Mouse (Mus musculus) MEL (cell line): ENCODE measurements around the gene 7420426K07Rik. TPM values are rescaled to one million over a fixed set of nuclear protein-coding genes. Genes with fewer than 3 reads are reported as not detected.
A peak's percentile ranks its signal among the peaks of the same experiment; 100 is the strongest.

ENCODE experiments used
- DNase-seq: peaks from one replicate; pipeline ENCODE4 v3.0.0; 2011; ENCODE audit warnings: low read depth, low spot score
- H3K27ac ChIP-seq: 2 replicates; pipeline ENCODE4 v1.5.1; 2012; ENCODE audit warnings: low read depth, mild to moderate bottlenecking, control low read depth, low read length, moderate library complexity; ENCODE audit not compliant: control insufficient read depth
- H3K27me3 ChIP-seq, 2 experiments: fragments of 150-350 bp in 1 of 2; sonication (generic) in 1 of 2; 2 replicates each; pipeline ENCODE4 v1.6.1; 2012; ENCODE audit warnings: low read length in 2 of 2, mild to moderate bottlenecking in 2 of 2, improper control_type of control experiment in 1 of 2, moderate library complexity in 1 of 2; ENCODE audit not compliant: insufficient read depth in 2 of 2, control insufficient read depth in 1 of 2
- H3K36me3 ChIP-seq, 2 experiments: 2 replicates each; pipeline ENCODE4 v1.6.1; 2012 to 2014; ENCODE audit warnings: low read length in 2 of 2, improper control_type of control experiment in 1 of 2, inconsistent platforms in 1 of 2, mild to moderate bottlenecking in 1 of 2; ENCODE audit not compliant: insufficient read depth in 2 of 2, control insufficient read depth in 1 of 2
- H3K4me1 ChIP-seq, 2 experiments: fragments of 150-350 bp in 1 of 2; sonication (generic) in 1 of 2; 2 replicates each; pipeline ENCODE4 v1.6.1; 2012; ENCODE audit warnings: low read length in 2 of 2, improper control_type of control experiment in 1 of 2, mild to moderate bottlenecking in 1 of 2; ENCODE audit not compliant: insufficient read depth in 2 of 2, control insufficient read depth in 1 of 2
- H3K4me3 ChIP-seq, 2 experiments: fragments of 150-350 bp in 1 of 2; sonication (generic) in 1 of 2; 2 replicates each; pipeline ENCODE4 v1.5.1; 2012; ENCODE audit warnings: low read depth in 2 of 2, low read length in 2 of 2, mild to moderate bottlenecking in 2 of 2, moderate library complexity in 2 of 2, control low read depth in 1 of 2, improper control_type of control experiment in 1 of 2; ENCODE audit not compliant: control insufficient read depth in 1 of 2, insufficient read depth in 1 of 2
- H3K79me2 ChIP-seq: 2 replicates; pipeline ENCODE4 v1.6.1; 2012; ENCODE audit warnings: mild to moderate bottlenecking, low read length, moderate library complexity; ENCODE audit not compliant: control insufficient read depth, poor library complexity, insufficient read depth
- H3K9ac ChIP-seq: 2 replicates; pipeline ENCODE4 v1.6.1; 2012; ENCODE audit warnings: low read depth, mild to moderate bottlenecking, control low read depth, low read length, moderate library complexity; ENCODE audit not compliant: control insufficient read depth, poor library complexity, severe bottlenecking
- H3K9me3 ChIP-seq: fragments of 150-350 bp; sonication (generic); replicated peaks from 2 replicates; pipeline ENCODE4 v1.6.1; 2012; ENCODE audit warnings: mild to moderate bottlenecking, low read length, improper control_type of control experiment, moderate library complexity; ENCODE audit not compliant: insufficient read depth
- CHD1 ChIP-seq: IDR thresholded peaks from 2 replicates; pipeline ENCODE4 v1.6.1; 2012; ENCODE audit warnings: low read depth, mild to moderate bottlenecking, inconsistent platforms, low read length, improper control_type of control experiment
- CHD2 ChIP-seq: IDR thresholded peaks from 2 replicates; pipeline ENCODE4 v1.6.1; 2011; ENCODE audit warnings: low read length, improper control_type of control experiment
- CTCF ChIP-seq, 3 experiments: IDR thresholded peaks in 2 of 3; conservative IDR thresholded peaks in 1 of 3; 2 replicates each; pipeline ENCODE4 v1.5.1; 2011 to 2012; ENCODE audit warnings: low read length in 3 of 3, low read depth in 2 of 3, mild to moderate bottlenecking in 2 of 3, improper control_type of control experiment in 1 of 3, inconsistent platforms in 1 of 3, mixed read lengths in 1 of 3, moderate library complexity in 1 of 3; ENCODE audit not compliant: control insufficient read depth in 1 of 3, insufficient read depth in 1 of 3, poor library complexity in 1 of 3, severe bottlenecking in 1 of 3
- E2F4 ChIP-seq: IDR thresholded peaks from 2 replicates; pipeline ENCODE4 v1.6.1; 2011; ENCODE audit warnings: low read depth, low read length, improper control_type of control experiment, borderline replicate concordance
- ELF1 ChIP-seq: IDR thresholded peaks from 2 replicates; pipeline ENCODE4 v1.6.1; 2014; ENCODE audit warnings: low read depth, mild to moderate bottlenecking, inconsistent platforms, low read length, improper control_type of control experiment, moderate library complexity
- EP300 ChIP-seq, 2 experiments: IDR thresholded peaks; 2 replicates each; pipeline ENCODE4 v1.6.1; 2011; ENCODE audit warnings: improper control_type of control experiment in 2 of 2, low read length in 2 of 2, low read depth in 1 of 2, mild to moderate bottlenecking in 1 of 2
- GABPA ChIP-seq: IDR thresholded peaks from 2 replicates; pipeline ENCODE4 v1.6.1; 2012; ENCODE audit warnings: low read depth, mild to moderate bottlenecking, inconsistent platforms, low read length, improper control_type of control experiment, moderate library complexity
- GATA1 ChIP-seq: IDR thresholded peaks from 2 replicates; pipeline ENCODE4 v1.6.1; 2011; ENCODE audit warnings: low read depth, low read length, improper control_type of control experiment
- JUND ChIP-seq: IDR thresholded peaks from 2 replicates; pipeline ENCODE4 v1.6.1; 2011; ENCODE audit warnings: low read depth, mild to moderate bottlenecking, improper control_type of control experiment, low read length
- KAT2A ChIP-seq: conservative IDR thresholded peaks from 2 replicates; pipeline ENCODE4 v1.6.1; 2012; ENCODE audit warnings: low read depth, low read length, improper control_type of control experiment, inconsistent platforms
- MAX ChIP-seq: IDR thresholded peaks from 2 replicates; pipeline ENCODE4 v1.6.1; 2011; ENCODE audit warnings: low read length, improper control_type of control experiment
- MYB ChIP-seq: IDR thresholded peaks from 2 replicates; pipeline ENCODE4 v1.6.1; 2011; ENCODE audit warnings: mild to moderate bottlenecking, low read depth, low read length, improper control_type of control experiment
- MYC ChIP-seq: IDR thresholded peaks from 2 replicates; pipeline ENCODE4 v1.6.1; 2011; ENCODE audit warnings: low read depth, mild to moderate bottlenecking, low read length, improper control_type of control experiment, moderate library complexity
- POLR2A ChIP-seq, 2 experiments: IDR thresholded peaks; 2 replicates each; pipeline ENCODE4 v1.6.1; 2011 to 2012; ENCODE audit warnings: low read length in 2 of 2, mild to moderate bottlenecking in 2 of 2, control low read depth in 1 of 2, improper control_type of control experiment in 1 of 2, low read depth in 1 of 2, moderate library complexity in 1 of 2; ENCODE audit not compliant: control insufficient read depth in 1 of 2, insufficient read depth in 1 of 2, poor library complexity in 1 of 2
- POLR2AphosphoS2 ChIP-seq: IDR thresholded peaks from 2 replicates; pipeline ENCODE4 v1.6.1; 2011; ENCODE audit warnings: low read length, improper control_type of control experiment
- POLR2AphosphoS5 ChIP-seq: IDR thresholded peaks from 2 replicates; pipeline ENCODE4 v1.6.1; 2012; ENCODE audit warnings: low read depth, borderline replicate concordance, mild to moderate bottlenecking, inconsistent platforms, low read length, moderate library complexity, mixed read lengths
- SIN3A ChIP-seq: IDR thresholded peaks from 2 replicates; pipeline ENCODE4 v1.6.1; 2012; ENCODE audit warnings: low read length, improper control_type of control experiment, inconsistent platforms
- SMC3 ChIP-seq: IDR thresholded peaks from 2 replicates; pipeline ENCODE4 v1.6.1; 2011; ENCODE audit warnings: low read depth, low read length, improper control_type of control experiment
- TBP ChIP-seq: IDR thresholded peaks from 2 replicates; pipeline ENCODE4 v1.8.0; 2011; ENCODE audit warnings: low read depth, low read length, improper control_type of control experiment
- USF1 ChIP-seq: IDR thresholded peaks from 2 replicates; pipeline ENCODE4 v1.6.1; 2014; ENCODE audit warnings: low read depth, mild to moderate bottlenecking, inconsistent platforms, low read length, improper control_type of control experiment, moderate library complexity
- USF2 ChIP-seq, 2 experiments: IDR thresholded peaks; 2 replicates each; pipeline ENCODE4 v1.6.1; 2011 to 2012; ENCODE audit warnings: improper control_type of control experiment in 2 of 2, low read length in 2 of 2, borderline replicate concordance in 1 of 2, inconsistent platforms in 1 of 2, low read depth in 1 of 2, mild to moderate bottlenecking in 1 of 2; ENCODE audit not compliant: insufficient read depth in 1 of 2
- ZC3H11A ChIP-seq: IDR thresholded peaks from 2 replicates; pipeline ENCODE4 v1.6.1; 2012; ENCODE audit warnings: low read depth, mild to moderate bottlenecking, inconsistent platforms, low read length, improper control_type of control experiment
- ZMIZ1 ChIP-seq: IDR thresholded peaks from 2 replicates; pipeline ENCODE4 v1.6.1; 2012; ENCODE audit warnings: low read depth, mild to moderate bottlenecking, inconsistent platforms, low read length, improper control_type of control experiment, moderate library complexity
- polyA plus RNA-seq, 2 experiments: library from polyadenylated mRNA; stranded (reverse) in 1 of 2; unstranded in 1 of 2; fragments of >175 nt in 1 of 2; fragments of >200 nt in 1 of 2; gene quantifications; 2 replicates each; pipeline versions ENCODE4 v1.2.1 to v1.2.4; 2012; ENCODE audit warnings: low replicate concordance in 2 of 2, low read depth in 1 of 2; ENCODE audit not compliant: insufficient read length in 2 of 2, insufficient read depth in 1 of 2, missing spikeins in 1 of 2
- total RNA-seq: library from RNA; depleted of rRNA; stranded (reverse); fragments of 300-350 nt; gene quantifications from 2 replicates; pipeline ENCODE4 v1.2.3, GENCODE M21; 2012

The 7420426K07Rik gene
- total and polyA plus RNA-seq, 3 experiments: not detected

- Histone ChIP-seq H3K9me3 (no peaks in the 10 kb centered on the region), H3K9ac (no peak overlapping the region), H3K27me3 (no peaks in the 10 kb centered on the region), H3K27ac (no peak overlapping the region), H3K4me1 (no peaks in the 10 kb centered on the region), H3K4me3 (no peak overlapping the region), H3K79me2 (no peaks in the 10 kb centered on the region), H3K36me3 (no peaks in the 10 kb centered on the region)
- no peak for DNase-seq
- TF ChIP-seq CHD2 (no peak), POLR2A (IDR thresholded peaks at IDR 0.05; ENCODE audit: control insufficient read depth in 1 of 2, insufficient read depth in 1 of 2, low read depth in 1 of 2, low read length in 2 of 2, poor library complexity in 1 of 2) (no peak), USF2 (IDR thresholded peaks at IDR 0.05; ENCODE audit: borderline replicate concordance in 1 of 2, insufficient read depth in 1 of 2, low read depth in 1 of 2, low read length in 2 of 2) (no peak), MYC (no peak), CTCF (IDR thresholded peaks at IDR 0.05 in 2 of 3, conservative IDR thresholded peaks at IDR 0.05 in 1 of 3; ENCODE audit: control insufficient read depth in 1 of 3, insufficient read depth in 1 of 3, low read depth in 2 of 3, low read length in 3 of 3, poor library complexity in 1 of 3, severe bottlenecking in 1 of 3) (no peak), JUND (no peak), TBP (no peak), CHD1 (no peak), GABPA (no peak), KAT2A (no peak), MYB (no peak), GATA1 (no peak), POLR2AphosphoS2 (no peak), ELF1 (no peak), EP300 (IDR thresholded peaks at IDR 0.05; ENCODE audit: low read depth in 1 of 2, low read length in 2 of 2) (no peak), ZMIZ1 (no peak)
These were observed 32.4 kb downstream of the 7420426K07Rik start for GRCm38 (mm10) chr9:98935190-98935909.

GRCm38 (mm10) chr9:98939290-98939689, 36.4 kb downstream of the 7420426K07Rik start:
- TF ChIP-seq ZC3H11A (no peak), USF1 (no peak), CTCF (IDR thresholded peaks at IDR 0.05 in 2 of 3, conservative IDR thresholded peaks at IDR 0.05 in 1 of 3; ENCODE audit: control insufficient read depth in 1 of 3, insufficient read depth in 1 of 3, low read depth in 2 of 3, low read length in 3 of 3, poor library complexity in 1 of 3, severe bottlenecking in 1 of 3) (peak in 2 of 3 experiments; percentile 21 to 36; a peak in 4 of 6 replicates), SMC3 (0 out of 2 replicates have a peak, but pooled peaks have one; percentile 24), SIN3A (no peak), MAX (no peak), JUND (no peak), POLR2AphosphoS5 (no peak), MYB (no peak), E2F4 (no peak)
- TF ChIP-seq, all 39 proteins: peak for 2
- DNase-seq: peak; percentile 4
- no peak overlapping the region for H3K4me3 ChIP-seq

More at GRCm38 (mm10) chr9:98939290-98939689, 36.4 kb downstream of the 7420426K07Rik start:
- H3K4me1 ChIP-seq: no peaks in the 10 kb centered on the region
- H3K79me2 ChIP-seq: no peaks in the 10 kb centered on the region
- no peaks in the 10 kb centered on the region for H3K36me3 ChIP-seq
- H3K9ac ChIP-seq: no peak overlapping the region
- H3K9me3 ChIP-seq: no peaks in the 10 kb centered on the region
- H3K27ac ChIP-seq: no peak overlapping the region
- no peaks in the 10 kb centered on the region for H3K27me3 ChIP-seq
